Mouse (Mus musculus) lung, adult 2 months (tissue): ENCODE results near the gene Slc38a6. TPM values are rescaled to one million over a fixed set of nuclear protein-coding genes. Genes with fewer than 3 reads are reported as not detected.

ENCODE experiments used
- DNase-seq: peaks from one replicate; pipeline ENCODE4 v3.0.0; 2022
- H3K4me1 ChIP-seq: fragments of 200-500 bp; 2 replicates; pipeline ENCODE4 v1.6.1; 2011; ENCODE audit warnings: low read length; ENCODE audit not compliant: control insufficient read depth, insufficient read depth
- H3K4me3 ChIP-seq: fragments of 200-500 bp; replicated peaks from 2 replicates; pipeline ENCODE3; 2011; ENCODE audit warnings: low read depth, mild to moderate bottlenecking, control low read depth, low read length; ENCODE audit errors: extremely low read depth
- CTCF ChIP-seq: fragments of 200-500 bp; IDR thresholded peaks from 2 replicates; pipeline ENCODE4 v1.5.1; 2011; ENCODE audit warnings: mild to moderate bottlenecking, low read length, control low read depth; ENCODE audit not compliant: insufficient read depth
- POLR2A ChIP-seq: fragments of 200-500 bp; IDR thresholded peaks from 2 replicates; pipeline ENCODE4 v1.6.1; 2011; ENCODE audit warnings: low read depth, mild to moderate bottlenecking, control low read depth, low read length, borderline replicate concordance; ENCODE audit errors: extremely low read depth
- WGBS: fragments of 180-500 bp; shearing (Covaris S2); methylation state at CpG from one replicate; pipeline ENCODE4 v1.1.7; 2018; 5-methylcytosine and 5-hydroxymethylcytosine counted together
- polyA plus RNA-seq: library from polyadenylated mRNA; depleted of rRNA; stranded (reverse); fragments of >200 nt; gene quantifications from 2 replicates; pipeline ENCODE4 v1.2.3, GENCODE M21; 2012

Gene Slc38a6
- polyA plus RNA-seq, 1 experiment, result 24.9 TPM

GRCm38 (mm10) chr12:73269531-73269930 lies 17.0 kb upstream of the Slc38a6 start:
- no peak overlapping the region for H3K4me3 ChIP-seq
- TF ChIP-seq CTCF, result no peak
- TF ChIP-seq POLR2A, result no peak
- WGBS, result 90% methylated on average over 3 of the region's 3 CpGs

DNA sequence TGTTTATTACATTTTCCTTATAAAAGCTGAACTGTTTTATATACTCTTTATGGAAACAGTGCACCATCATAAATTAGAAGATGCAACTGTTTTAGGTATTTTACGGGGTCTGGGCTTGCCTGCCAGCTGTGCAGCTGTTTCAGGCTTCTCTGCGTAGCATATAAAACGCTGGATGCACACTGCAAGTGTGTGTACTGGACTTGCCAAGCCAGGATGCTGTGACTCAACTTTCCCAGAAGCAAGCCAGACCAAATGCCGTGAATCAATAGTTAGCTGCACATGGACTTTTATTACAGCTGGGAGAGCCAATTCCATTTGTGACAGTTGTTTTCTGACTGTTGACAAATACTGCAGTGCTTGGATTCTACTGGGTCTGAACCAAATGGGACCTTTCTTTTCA lies 16.6 kb upstream of the Slc38a6 start:
- no peak overlapping the region for H3K4me3 ChIP-seq
- no peaks in the 10 kb centered on the region; the same call in 1 of the 2 replicates for H3K4me1 ChIP-seq
- DNase-seq, result no peak
- WGBS, result 75% methylated on average over 4 of the region's 4 CpGs
- TF ChIP-seq POLR2A, result no peak
- TF ChIP-seq CTCF, result no peak

More at GRCm38 (mm10) chr12:73269531-73269930, 17.0 kb upstream of the Slc38a6 start:
- DNase-seq, result no peak
- no peaks in the 10 kb centered on the region; the same call in 1 of the 2 replicates for H3K4me1 ChIP-seq

DNA sequence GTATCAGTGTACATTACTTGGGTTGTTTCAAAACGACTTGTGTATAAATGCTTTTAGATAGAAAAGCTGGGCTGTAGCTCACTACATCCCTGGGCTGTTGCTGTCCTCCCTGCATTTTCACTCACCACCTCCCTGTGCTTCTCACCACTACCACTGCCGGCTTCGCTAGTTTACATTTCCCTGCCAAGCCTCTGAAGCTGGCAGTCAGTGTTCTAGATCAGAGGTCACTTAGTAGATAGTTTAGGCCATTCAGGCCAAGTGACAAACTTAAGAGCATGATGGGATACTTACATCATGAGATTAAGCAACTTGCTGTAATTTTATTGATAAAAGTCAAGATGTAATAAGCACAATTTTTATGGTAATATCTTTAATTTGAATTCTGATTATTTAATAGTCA lies 11.7 kb upstream of the Slc38a6 start:
- Histone ChIP-seq H3K4me1 (no peaks in the 10 kb centered on the region; the same call in 1 of the 2 replicates), H3K4me3 (no peak overlapping the region)
- WGBS, result 77% methylated on average over 3 of the region's 3 CpGs
- DNase-seq, result no peak
- TF ChIP-seq CTCF (no peak), POLR2A (no peak)

GRCm38 (mm10) chr12:73287609-73288008 lies 1.0 kb downstream of the Slc38a6 start:
- H3K4me1 ChIP-seq, result peaks cover 2% of the 10 kb centered on the region; the same call in 1 of the 2 replicates
- DNase-seq, result no peak
- H3K4me3 ChIP-seq, result no peak overlapping the region
- WGBS, result 29% methylated on average over 8 of the region's 8 CpGs
- TF ChIP-seq CTCF (no peak), POLR2A (no peak)

GRCm38 (mm10) chr12:73288626-73289025 lies 2.0 kb downstream of the Slc38a6 start:
- Histone ChIP-seq H3K4me3 (no peak overlapping the region), H3K4me1 (peaks cover 2% of the 10 kb centered on the region; the same call in 1 of the 2 replicates)
- TF ChIP-seq POLR2A, result no peak
- TF ChIP-seq CTCF, result no peak
- 95% methylated on average over 3 of the region's 3 CpGs for WGBS
- no peak for DNase-seq

DNA sequence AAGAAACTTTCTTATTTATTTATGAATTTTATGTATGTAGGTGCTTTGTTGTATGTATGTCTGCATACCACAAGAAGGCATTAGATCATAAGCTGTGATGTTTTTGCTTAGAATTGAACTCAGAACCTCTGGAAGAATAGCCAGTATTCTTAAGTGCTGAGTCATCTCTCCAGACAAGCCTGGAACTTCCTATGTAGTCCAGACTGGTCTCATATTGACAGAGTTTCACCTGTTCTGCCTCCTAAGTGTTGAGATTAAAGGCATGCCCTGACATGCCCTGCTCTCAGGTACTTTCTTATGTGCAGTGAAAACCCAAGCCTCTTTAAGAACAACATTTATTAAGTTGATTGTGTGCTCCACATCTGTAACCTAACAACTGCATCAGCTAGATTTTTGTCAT lies 8.3 kb downstream of the Slc38a6 start:
- H3K4me3 ChIP-seq, result no peak overlapping the region
- no peak for TF ChIP-seq POLR2A
- no peak for TF ChIP-seq CTCF
- no peak for DNase-seq
- no peaks in the 10 kb centered on the region for H3K4me1 ChIP-seq

GRCm38 (mm10) chr12:73295505-73296140 lies 9.0 kb downstream of the Slc38a6 start:
- WGBS, result 56% methylated on average over 11 of the region's 11 CpGs
- Histone ChIP-seq H3K4me3 (no peak overlapping the region), H3K4me1 (no peaks in the 10 kb centered on the region)
- no peak for TF ChIP-seq POLR2A
- no peak for TF ChIP-seq CTCF
- no peak for DNase-seq

DNA sequence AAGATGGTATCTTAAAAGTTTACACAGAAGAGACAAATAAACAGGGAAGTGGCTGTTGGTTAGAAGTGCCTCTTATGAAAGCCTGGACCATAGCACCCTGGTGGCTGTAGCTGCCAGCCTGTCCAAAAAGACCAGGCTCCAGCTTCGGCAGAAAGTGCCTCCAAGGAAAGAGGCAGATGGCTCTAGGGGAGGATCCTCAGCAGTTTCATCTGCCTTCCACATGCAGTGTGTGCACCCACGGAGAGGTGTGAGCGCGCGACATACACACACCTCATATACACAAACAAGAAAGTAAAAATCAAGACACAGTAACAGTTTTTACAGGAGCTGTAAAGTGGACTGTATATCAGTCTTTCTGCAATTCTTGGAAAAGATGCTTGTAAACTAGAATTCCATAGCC lies 12.0 kb downstream of the Slc38a6 start:
- TF ChIP-seq POLR2A (no peak), CTCF (no peak)
- Histone ChIP-seq H3K4me3 (no peak overlapping the region), H3K4me1 (no peaks in the 10 kb centered on the region)
- 91% methylated on average over 5 of the region's 5 CpGs for WGBS
- no peak for DNase-seq

DNA sequence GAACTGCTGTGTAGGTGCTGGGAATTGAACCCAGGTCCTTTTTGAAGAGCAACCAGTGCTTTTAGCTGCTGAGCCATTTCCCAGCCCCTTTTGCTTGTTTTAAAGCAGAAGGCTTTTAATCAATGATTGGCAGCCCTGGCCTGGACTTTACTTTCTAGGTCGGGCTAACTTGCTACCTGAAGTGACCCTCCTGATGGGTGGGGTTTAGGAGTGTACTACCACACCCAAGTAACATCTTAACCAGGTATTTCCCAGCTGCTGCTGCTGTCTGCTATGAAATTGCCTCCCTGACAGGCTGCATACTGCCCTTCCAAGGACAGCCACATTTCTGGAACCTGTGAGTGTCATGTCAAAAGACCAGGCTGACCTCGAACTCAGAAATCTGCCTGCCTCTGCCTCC lies 14.0 kb downstream of the Slc38a6 start:
- DNase-seq, result no peak
- Histone ChIP-seq H3K4me1 (no peaks in the 10 kb centered on the region), H3K4me3 (no peak overlapping the region)
- no peak for TF ChIP-seq POLR2A
- TF ChIP-seq CTCF, result no peak
- 76% methylated on average over 2 of the region's 2 CpGs for WGBS

GRCm38 (mm10) chr12:73304636-73305035 lies 18.1 kb downstream of the Slc38a6 start:
- no peak for DNase-seq
- TF ChIP-seq POLR2A (no peak), CTCF (no peak)
- Histone ChIP-seq H3K4me1 (no peaks in the 10 kb centered on the region), H3K4me3 (no peak overlapping the region)
- WGBS, result 66% methylated on average over 4 of the region's 4 CpGs
